Mouse (Mus musculus): ENCODE results near the gene Mki67. TPM values are rescaled to one million over a fixed set of nuclear protein-coding genes. Genes with fewer than 3 reads are reported as not detected.

Mki67 gene
- polyA plus RNA-seq, 1 experiment from 2014 or later: 7.2 TPM

- Histone ChIP-seq H3K4me2 (replicated peaks) (no peak overlapping the region), H3K27me3 (ENCODE audit: control insufficient read depth, insufficient read depth, low read length) (no peaks in the 10 kb centered on the region), H3K4me1 (replicated peaks; ENCODE audit: control insufficient read depth, insufficient read depth, low read length) (no peaks in the 10 kb centered on the region), H3K9me3 (ENCODE audit: control insufficient read depth, low read length) (0 out of 2 replicates have a peak, but pooled peaks cover 5% of the 10 kb centered on the region), H3K27ac (no peak overlapping the region), H3K4me3 (replicated peaks; ENCODE audit: low read length) (no peak overlapping the region), H3K9ac (no peak overlapping the region), H3K36me3 (replicated peaks; ENCODE audit: control insufficient read depth, insufficient read depth) (no peaks in the 10 kb centered on the region)
- ATAC-seq (ENCODE audit: low FRiP score) (no peak), DNase-seq (ENCODE audit: low spot score) (no peak)
- 76% methylated on average over 3 of the region's 3 CpGs for WGBS
Observed at GRCm38 (mm10) chr7:135740453-135740852, 24.3 kb upstream of the Mki67 start.

GRCm38 (mm10) chr7:135736581-135736886 is 20.4 kb upstream of the Mki67 start:
- ATAC-seq (ENCODE audit: low FRiP score): 0 out of 2 replicates have a peak, but pooled peaks have one; percentile 24
- no peaks in the 10 kb centered on the region for H3K27me3 ChIP-seq (ENCODE audit: control insufficient read depth, insufficient read depth, low read length)
- H3K4me3 ChIP-seq (replicated peaks; ENCODE audit: low read length): no peak overlapping the region
- no peak overlapping the region for H3K27ac ChIP-seq
- H3K4me1 ChIP-seq (replicated peaks; ENCODE audit: control insufficient read depth, insufficient read depth, low read length): no peaks in the 10 kb centered on the region
- H3K4me2 ChIP-seq (replicated peaks): no peak overlapping the region
- DNase-seq (ENCODE audit: low spot score): no peak
- H3K36me3 ChIP-seq (replicated peaks; ENCODE audit: control insufficient read depth, insufficient read depth): no peaks in the 10 kb centered on the region
- no peak overlapping the region for H3K9ac ChIP-seq
- 43% methylated on average over 3 of the region's 3 CpGs for WGBS
- no peaks in the 10 kb centered on the region for H3K9me3 ChIP-seq (ENCODE audit: control insufficient read depth, low read length)

- DNase-seq (ENCODE audit: low spot score): peak; percentile 93
- Histone ChIP-seq H3K27ac (no peak overlapping the region), H3K4me2 (replicated peaks) (peak overlapping the region; percentile 48), H3K27me3 (ENCODE audit: control insufficient read depth, insufficient read depth, low read length) (no peaks in the 10 kb centered on the region), H3K4me3 (replicated peaks; ENCODE audit: low read length) (0 out of 2 replicates have a peak overlapping the region, but pooled peaks have one; percentile 12), H3K36me3 (replicated peaks; ENCODE audit: control insufficient read depth, insufficient read depth) (no peaks in the 10 kb centered on the region), H3K9ac (no peak overlapping the region), H3K4me1 (replicated peaks; ENCODE audit: control insufficient read depth, insufficient read depth, low read length) (no peaks in the 10 kb centered on the region), H3K9me3 (ENCODE audit: control insufficient read depth, low read length) (no peaks in the 10 kb centered on the region)
- 21% methylated on average over 31 of the region's 31 CpGs for WGBS
- ATAC-seq (ENCODE audit: low FRiP score): peak; percentile 86
Observed at GRCm38 (mm10) chr7:135735691-135736580, 19.8 kb upstream of the Mki67 start.

GRCm38 (mm10) chr7:135734911-135735646 is 18.9 kb upstream of the Mki67 start:
- Histone ChIP-seq H3K27me3 (ENCODE audit: control insufficient read depth, insufficient read depth, low read length) (no peaks in the 10 kb centered on the region), H3K36me3 (replicated peaks; ENCODE audit: control insufficient read depth, insufficient read depth) (no peaks in the 10 kb centered on the region), H3K27ac (no peak overlapping the region), H3K9me3 (ENCODE audit: control insufficient read depth, low read length) (no peaks in the 10 kb centered on the region), H3K4me3 (replicated peaks; ENCODE audit: low read length) (no peak overlapping the region), H3K4me2 (replicated peaks) (peak overlapping the region; percentile 48; the same call in 1 of the 2 replicates), H3K9ac (no peak overlapping the region), H3K4me1 (replicated peaks; ENCODE audit: control insufficient read depth, insufficient read depth, low read length) (no peaks in the 10 kb centered on the region)
- 86% methylated on average over 9 of the region's 9 CpGs for WGBS
- no peak for ATAC-seq (ENCODE audit: low FRiP score)
- DNase-seq (ENCODE audit: low spot score): no peak

- Histone ChIP-seq H3K27me3 (ENCODE audit: control insufficient read depth, insufficient read depth, low read length) (no peaks in the 10 kb centered on the region), H3K4me2 (replicated peaks) (no peak overlapping the region), H3K9me3 (ENCODE audit: control insufficient read depth, low read length) (no peaks in the 10 kb centered on the region), H3K36me3 (replicated peaks; ENCODE audit: control insufficient read depth, insufficient read depth) (no peaks in the 10 kb centered on the region), H3K27ac (no peak overlapping the region), H3K4me1 (replicated peaks; ENCODE audit: control insufficient read depth, insufficient read depth, low read length) (no peaks in the 10 kb centered on the region), H3K9ac (no peak overlapping the region), H3K4me3 (replicated peaks; ENCODE audit: low read length) (no peak overlapping the region)
- no peak for ATAC-seq (ENCODE audit: low FRiP score)
- WGBS: 89% methylated on average over 5 of the region's 5 CpGs
- no peak for DNase-seq (ENCODE audit: low spot score)
Observed at GRCm38 (mm10) chr7:135734379-135734778, 18.2 kb upstream of the Mki67 start.

- Histone ChIP-seq H3K27ac (no peak overlapping the region), H3K27me3 (ENCODE audit: control insufficient read depth, insufficient read depth, low read length) (no peaks in the 10 kb centered on the region), H3K9me3 (ENCODE audit: control insufficient read depth, low read length) (no peaks in the 10 kb centered on the region), H3K4me2 (replicated peaks) (no peak overlapping the region), H3K4me1 (replicated peaks; ENCODE audit: control insufficient read depth, insufficient read depth, low read length) (no peaks in the 10 kb centered on the region), H3K4me3 (replicated peaks; ENCODE audit: low read length) (no peak overlapping the region), H3K36me3 (replicated peaks; ENCODE audit: control insufficient read depth, insufficient read depth) (no peaks in the 10 kb centered on the region), H3K9ac (no peak overlapping the region)
- DNase-seq (ENCODE audit: low spot score) (no peak), ATAC-seq (ENCODE audit: low FRiP score) (no peak)
- 95% methylated on average over 12 of the region's 12 CpGs for WGBS
Observed at GRCm38 (mm10) chr7:135728038-135728437, 11.9 kb upstream of the Mki67 start.

GRCm38 (mm10) chr7:135726707-135727106 is 10.5 kb upstream of the Mki67 start:
- Histone ChIP-seq H3K4me1 (replicated peaks; ENCODE audit: control insufficient read depth, insufficient read depth, low read length) (no peaks in the 10 kb centered on the region), H3K9ac (no peak overlapping the region), H3K4me2 (replicated peaks) (no peak overlapping the region), H3K9me3 (ENCODE audit: control insufficient read depth, low read length) (no peaks in the 10 kb centered on the region), H3K27me3 (ENCODE audit: control insufficient read depth, insufficient read depth, low read length) (no peaks in the 10 kb centered on the region), H3K36me3 (replicated peaks; ENCODE audit: control insufficient read depth, insufficient read depth) (no peaks in the 10 kb centered on the region), H3K27ac (no peak overlapping the region), H3K4me3 (replicated peaks; ENCODE audit: low read length) (no peak overlapping the region)
- no peak for DNase-seq (ENCODE audit: low spot score)
- no peak for ATAC-seq (ENCODE audit: low FRiP score)
- 92% methylated on average over 1 of the region's 1 CpGs for WGBS

- Histone ChIP-seq H3K4me1 (replicated peaks; ENCODE audit: control insufficient read depth, insufficient read depth, low read length) (no peaks in the 10 kb centered on the region), H3K27ac (no peak overlapping the region), H3K9ac (no peak overlapping the region), H3K4me2 (replicated peaks) (no peak overlapping the region), H3K27me3 (ENCODE audit: control insufficient read depth, insufficient read depth, low read length) (no peaks in the 10 kb centered on the region), H3K36me3 (replicated peaks; ENCODE audit: control insufficient read depth, insufficient read depth) (no peaks in the 10 kb centered on the region), H3K9me3 (ENCODE audit: control insufficient read depth, low read length) (no peaks in the 10 kb centered on the region), H3K4me3 (replicated peaks; ENCODE audit: low read length) (no peak overlapping the region)
- ATAC-seq (ENCODE audit: low FRiP score): no peak
- no peak for DNase-seq (ENCODE audit: low spot score)
- 72% methylated on average over 6 of the region's 6 CpGs for WGBS
Observed at GRCm38 (mm10) chr7:135723672-135724341, 7.6 kb upstream of the Mki67 start.

Measured in hindbrain, embryonic 14.5 days (tissue).